Mouse (Mus musculus): ENCODE measurements around the gene 2010111I01Rik.

DNA sequence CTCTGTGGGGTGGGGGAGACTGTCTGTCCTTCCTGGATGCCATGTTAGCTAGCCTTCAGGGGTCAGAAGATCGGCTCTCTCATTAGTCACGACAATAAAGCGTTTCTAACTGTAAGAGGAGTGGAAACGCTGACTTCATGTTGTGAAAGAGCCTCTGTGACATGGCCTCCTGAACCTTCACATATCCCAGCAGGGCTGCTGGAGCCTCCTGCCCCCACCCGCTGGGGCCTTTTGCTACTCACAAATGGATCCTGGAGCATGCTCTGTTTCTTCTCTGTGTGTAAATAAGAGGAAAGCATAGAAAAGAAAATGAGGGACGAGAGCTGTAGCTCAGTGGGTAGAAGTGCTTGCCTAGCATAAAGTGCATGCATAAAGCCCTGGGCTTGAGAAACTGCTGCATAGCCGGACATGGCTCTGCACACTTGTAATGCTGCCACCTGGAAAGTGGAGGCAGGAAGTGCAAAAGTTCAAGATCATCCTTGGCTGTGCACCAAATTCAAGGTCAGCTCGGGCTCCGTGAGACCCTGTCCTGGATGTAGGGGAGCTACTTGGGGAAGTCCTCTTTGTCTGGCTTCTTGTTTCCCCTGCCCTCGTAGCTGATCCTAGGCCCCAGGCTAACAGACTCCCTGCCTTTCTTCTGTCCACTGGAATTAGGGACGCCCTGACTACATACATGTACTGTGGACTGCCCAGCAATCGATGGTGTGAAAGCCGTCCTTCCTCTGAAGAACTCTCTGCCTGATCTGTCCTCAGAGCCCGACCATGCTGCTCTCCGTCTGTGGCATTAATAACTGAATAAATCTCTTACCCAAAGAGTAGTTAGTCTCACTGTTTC lies 329.9 kb downstream of the 2010111I01Rik start:
- TF ChIP-seq CTCF (IDR thresholded peaks at IDR 0.05; ENCODE audit: control insufficient read depth, insufficient read depth, insufficient replicate concordance, low read depth, low read length): no peak
- TF ChIP-seq POLR2A (IDR thresholded peaks at IDR 0.05; ENCODE audit: control insufficient read depth, low read depth, low read length): no peak
